In genomic region chr13:67194340-67194894, GRCm38 (mm10) we compare ENCODE assay signal across 7 mouse cellular contexts. TPM values are rescaled to one million over a fixed set of nuclear protein-coding genes. Genes with fewer than 3 reads are reported as not detected.
A peak's percentile ranks its signal among the peaks of the same experiment; 100 is the strongest.
DNase-seq lines count a peak whose midpoint lies in the region; ATAC-seq lines count a peak whose summit lies in the region.

Gene Zfp455, plus strand, starts transcription at chr13:67194506.

- H3K4me1 ChIP-seq in intestine, embryonic 16.5 days (ENCODE audit: control insufficient read depth, insufficient read depth, low read length) = no peaks in the 10 kb centered on the region

- H3K27me3 ChIP-seq in intestine, embryonic 16.5 days (replicated peaks; ENCODE audit: control insufficient read depth, insufficient read depth, low read length) = no peaks in the 10 kb centered on the region

- peak; percentile 75 for DNase-seq in adrenal gland, adult 2 months
- peak; percentile 85 for DNase-seq in embryo, embryonic 10.5 days (ENCODE audit: low spot score)
- DNase-seq in gastrocnemius, postnatal 4 days (ENCODE audit: low spot score in 2 of 2) = peak; percentile 23 to 35
- peak; percentile 54 to 79 for DNase-seq in left cerebral cortex, postnatal 25 days (ENCODE audit: low spot score in 2 of 2)
- DNase-seq in mesoderm, embryonic 11.5 days (ENCODE audit: low read depth, low spot score) = peak; percentile 65
- peak; percentile 38 to 42 for DNase-seq in right cerebral cortex, postnatal 36 days (ENCODE audit: low spot score in 2 of 2)

- intact Hi-C loops in left cerebral cortex, postnatal 25 days (cut with DNase I) = loop anchor here (1.0 kb wide), 1 partner anchor 86 kb away; the partner anchor contains the start of gene Gm28557

- H3K9me3 ChIP-seq in intestine, embryonic 16.5 days (ENCODE audit: control insufficient read depth, low read length) = no peaks in the 10 kb centered on the region

- H3K27ac ChIP-seq in intestine, embryonic 16.5 days (ENCODE audit: low read length) = no peak within 1 kb of the TSS

- peak; percentile 94 for ATAC-seq in intestine, embryonic 16.5 days

- peak within 1 kb of the TSS; percentile 83 for H3K9ac ChIP-seq in intestine, embryonic 16.5 days (ENCODE audit: low read depth, low read length)

- WGBS in intestine, embryonic 16.5 days = 2% methylated on average over 13 of the region's 13 CpGs

- H3K4me2 ChIP-seq in intestine, embryonic 16.5 days (ENCODE audit: low read depth, low read length) = peak within 1 kb of the TSS; percentile 66

- no peaks in the 10 kb centered on the region for H3K36me3 ChIP-seq in intestine, embryonic 16.5 days (ENCODE audit: control insufficient read depth, insufficient read depth, low read length)

- H3K4me3 ChIP-seq in intestine, embryonic 16.5 days (ENCODE audit: low read length) = peak within 1 kb of the TSS; percentile 79

RNA-seq across cellular contexts. Expression of gene Zfp455, which starts in this region (rescaled TPM):
- 1 to 10 TPM; 1.9 to 2.4 TPM for total RNA-seq in adrenal gland, adult 2 months (2021)
- not detected in 2 replicates for polyA plus RNA-seq in adrenal gland, adult 2 months (2012; rRNA removed)
- total RNA-seq in gastrocnemius, postnatal 4 days (2021) = 1 to 10 TPM in 1 of 2 experiments, under 1 TPM in 1; 0.81 to 1.1 TPM
- 1.2 and 1.4 TPM in 2 replicates for polyA plus RNA-seq in intestine, embryonic 16.5 days (2015; fragmentation: Nextera tagmentation; extraction: Ambion mirVana)
- 1 to 10 TPM; 3.7 to 3.8 TPM for total RNA-seq in left cerebral cortex, postnatal 25 days (2021)

Comparison
In these comparisons a context has a peak if more than half of its experiments do, and no peak if none do; other contexts are left out.
1. DNase-seq: peak in every context shown above with its lines; median percentile 85 in embryo, embryonic 10.5 days; 75 in adrenal gland, adult 2 months; 66 in left cerebral cortex, postnatal 25 days; 65 in mesoderm, embryonic 11.5 days; 40 in right cerebral cortex, postnatal 36 days; 29 in gastrocnemius, postnatal 4 days.